In the genomic region with DNA sequence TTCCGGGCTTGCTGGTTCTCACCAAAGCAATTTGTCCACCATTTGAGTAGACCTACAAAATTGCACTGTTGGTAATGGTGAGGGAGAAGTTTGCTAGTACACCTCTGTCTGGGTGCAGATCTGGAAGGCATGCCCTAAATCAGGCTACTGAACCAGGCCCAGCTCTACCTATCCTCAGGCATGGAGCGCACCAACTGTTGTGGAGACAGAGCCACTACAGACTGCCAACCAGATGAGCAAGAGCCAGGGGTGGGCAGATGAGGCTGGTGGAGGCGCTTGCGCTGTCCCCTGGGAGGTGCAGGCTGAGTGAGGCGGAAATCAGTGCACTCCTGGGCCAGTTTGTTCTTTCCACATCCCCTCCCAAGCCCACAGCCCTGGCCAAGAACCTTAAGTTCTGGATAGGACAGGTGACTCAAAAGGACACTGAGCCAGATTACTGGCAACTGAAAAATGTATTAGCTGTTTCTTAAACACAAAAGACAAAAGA, we compare ENCODE assay signal across 16 mouse cellular contexts. TPM values are rescaled to one million over a fixed set of nuclear protein-coding genes. Genes with fewer than 3 reads are reported as not detected.
A peak's percentile ranks its signal among the peaks of the same experiment; 100 is the strongest.
DNase-seq lines count a peak whose midpoint lies in the region; ATAC-seq and TF ChIP-seq lines count a peak whose summit lies in the region.
"Had no signal": no experiment of that assay in that cellular context is flagged by ENCODE, and none has a peak within 500 bp of the region (broad histone marks: within the 10 kb centered on the region; RNA-seq: fewer than 3 reads in every experiment).

No protein-coding gene starts in this region.

- DNase-seq in heart, postnatal 25 days (ENCODE audit: low spot score), result no peak
- peak; percentile 60 for DNase-seq in gastrocnemius, postnatal 25 days
- DNase-seq in stomach, postnatal 0 days (ENCODE audit: low spot score), result no peak
- DNase-seq: adrenal gland, adult 8-10 months; cerebellum, postnatal 25 days; kidney, adult 18-20 months; spleen, adult 18-20 months had no signal

- TF ChIP-seq EP300 in stomach, postnatal 0 days (optimal IDR thresholded peaks at IDR 0.05), result no peak

- H3K4me1 ChIP-seq in heart, embryonic 13.5 days, result peaks cover 40% of the 10 kb centered on the region
- H3K4me1 ChIP-seq in midbrain, embryonic 12.5 days, result no peaks in the 10 kb centered on the region
- no peaks in the 10 kb centered on the region for H3K4me1 ChIP-seq in midbrain, embryonic 13.5 days (replicated peaks)
- no peaks in the 10 kb centered on the region for H3K4me1 ChIP-seq in stomach, postnatal 0 days (replicated peaks; ENCODE audit: control insufficient read depth, insufficient read depth)
- H3K4me1 ChIP-seq: neural tube, embryonic 13.5 days had no signal

- H3K4me2 ChIP-seq in heart, embryonic 13.5 days, result peak overlapping the region; percentile 27; the same call in 1 of the 2 replicates
- H3K4me2 ChIP-seq in midbrain, embryonic 12.5 days (replicated peaks), result no peak overlapping the region
- H3K4me2 ChIP-seq in midbrain, embryonic 13.5 days (replicated peaks), result no peak overlapping the region
- H3K4me2 ChIP-seq in stomach, postnatal 0 days (replicated peaks; ENCODE audit: low read depth), result no peak overlapping the region
- H3K4me2 ChIP-seq: hindbrain, embryonic 14.5 days; midbrain, embryonic 11.5 days; neural tube, embryonic 13.5 days had no signal

- WGBS in heart, embryonic 13.5 days, result 86% methylated on average over 5 of the region's 5 CpGs
- 89% methylated on average over 5 of the region's 5 CpGs for WGBS in midbrain, embryonic 12.5 days
- 91% methylated on average over 5 of the region's 5 CpGs for WGBS in midbrain, embryonic 13.5 days
- WGBS in stomach, postnatal 0 days, result 94% methylated on average over 5 of the region's 5 CpGs

- H3K27me3 ChIP-seq in heart, embryonic 13.5 days (replicated peaks), result no peaks in the 10 kb centered on the region
- H3K27me3 ChIP-seq in midbrain, embryonic 12.5 days, result no peaks in the 10 kb centered on the region
- H3K27me3 ChIP-seq in midbrain, embryonic 13.5 days, result no peaks in the 10 kb centered on the region
- H3K27me3 ChIP-seq in stomach, postnatal 0 days (ENCODE audit: control insufficient read depth, insufficient read depth, low read length), result no peaks in the 10 kb centered on the region
- H3K27me3 ChIP-seq: CH12.LX; neural tube, embryonic 13.5 days had no signal

- TF ChIP-seq CTCF in stomach, postnatal 0 days (IDR thresholded peaks at IDR 0.05; ENCODE audit: low read depth), result no peak

- no peaks in the 10 kb centered on the region for H3K9me3 ChIP-seq in heart, embryonic 13.5 days
- H3K9me3 ChIP-seq in midbrain, embryonic 12.5 days, result no peaks in the 10 kb centered on the region
- no peaks in the 10 kb centered on the region for H3K9me3 ChIP-seq in midbrain, embryonic 13.5 days
- H3K9me3 ChIP-seq in stomach, postnatal 0 days (ENCODE audit: control insufficient read depth, low read length), result no peaks in the 10 kb centered on the region
- H3K9me3 ChIP-seq: neural tube, embryonic 13.5 days had no signal

- H3K36me3 ChIP-seq in heart, embryonic 13.5 days, result peaks cover 31% of the 10 kb centered on the region
- peaks cover 43% of the 10 kb centered on the region for H3K36me3 ChIP-seq in midbrain, embryonic 12.5 days
- peaks cover 58% of the 10 kb centered on the region for H3K36me3 ChIP-seq in midbrain, embryonic 13.5 days
- peaks cover 9% of the 10 kb centered on the region for H3K36me3 ChIP-seq in stomach, postnatal 0 days (ENCODE audit: control insufficient read depth, insufficient read depth, low read length)

- H3K27ac ChIP-seq in heart, embryonic 13.5 days (replicated peaks), result peak overlapping the region; percentile 88
- 0 out of 2 replicates have a peak overlapping the region, but pooled peaks have one; percentile 6 for H3K27ac ChIP-seq in midbrain, embryonic 12.5 days (replicated peaks)
- no peak overlapping the region for H3K27ac ChIP-seq in midbrain, embryonic 13.5 days
- H3K27ac ChIP-seq in stomach, postnatal 0 days (replicated peaks), result peak overlapping the region; percentile 1; the same call in 1 of the 2 replicates
- H3K27ac ChIP-seq: hindbrain, embryonic 14.5 days; neural tube, embryonic 13.5 days had no signal

- ATAC-seq in heart, embryonic 13.5 days (ENCODE audit: extremely low read depth, insufficient number of reproducible peaks, low FRiP score, low TSS enrichment), result no peak
- ATAC-seq in midbrain, embryonic 12.5 days (ENCODE audit: low FRiP score, low read depth), result no peak
- ATAC-seq in midbrain, embryonic 13.5 days, result no peak
- no peak for ATAC-seq in stomach, postnatal 0 days (ENCODE audit: low FRiP score, low TSS enrichment)
- no peak for ATAC-seq in erythroblast, adult 5-6 weeks (replicated peaks; ENCODE audit: low FRiP score, poor library complexity, severe bottlenecking)

- peak overlapping the region; percentile 41; the same call in 1 of the 2 replicates for H3K9ac ChIP-seq in heart, embryonic 13.5 days
- H3K9ac ChIP-seq in midbrain, embryonic 12.5 days (replicated peaks), result no peak overlapping the region
- H3K9ac ChIP-seq in midbrain, embryonic 13.5 days (replicated peaks), result no peak overlapping the region; the same call in 1 of the 2 replicates
- H3K9ac ChIP-seq in stomach, postnatal 0 days (ENCODE audit: low read length), result no peak overlapping the region
- H3K9ac ChIP-seq: hindbrain, embryonic 14.5 days; neural tube, embryonic 13.5 days had no signal

- no peak overlapping the region for H3K4me3 ChIP-seq in heart, embryonic 13.5 days
- no peak overlapping the region for H3K4me3 ChIP-seq in midbrain, embryonic 12.5 days
- no peak overlapping the region for H3K4me3 ChIP-seq in midbrain, embryonic 13.5 days (replicated peaks)
- no peak overlapping the region for H3K4me3 ChIP-seq in stomach, postnatal 0 days (ENCODE audit: low read depth, low read length)
- H3K4me3 ChIP-seq: erythroblast, embryonic 14.5 days; neural tube, embryonic 13.5 days had no signal

- intact Hi-C loops in heart, postnatal 25 days (cut with DNase I), result no loop called here

RNA-seq across cellular contexts. Expression of a gene that starts 44.1 kb away (rescaled TPM):
- polyA plus RNA-seq in heart, embryonic 13.5 days (2015; fragmentation: Nextera tagmentation; extraction: Ambion mirVana), result 6.0 and 6.4 TPM in 2 replicates
- total RNA-seq in heart, postnatal 25 days (2021), result 10 to 100 TPM; 33.8 to 36.1 TPM
- polyA plus RNA-seq in midbrain, embryonic 12.5 days (2016; fragmentation: Nextera tagmentation; extraction: Ambion mirVana), result 10.5 and 10.6 TPM in 2 replicates
- polyA plus RNA-seq in midbrain, embryonic 13.5 days (2015; fragmentation: Nextera tagmentation; extraction: Ambion mirVana), result 13.7 and 16.6 TPM in 2 replicates
- 10 to 100 TPM; 64.7 to 82.3 TPM for total RNA-seq in gastrocnemius, postnatal 25 days (2021)
- polyA plus RNA-seq in stomach, postnatal 0 days (2015; fragmentation: Nextera tagmentation; extraction: Ambion mirVana), result 5.7 and 7.5 TPM in 2 replicates
- total RNA-seq in erythroblast, adult 5-6 weeks (2015; ENCODE audit: low replicate concordance), result not detected in 2 replicates
- 0.26 TPM in 1 of 2 replicates, not detected in the other for total RNA-seq in erythroblast, adult 5-6 weeks (2017; ENCODE audit: low replicate concordance)

RNA-seq across cellular contexts. Expression of a gene that starts 58.8 kb away (rescaled TPM):
- polyA plus RNA-seq in heart, embryonic 13.5 days (2015; fragmentation: Nextera tagmentation; extraction: Ambion mirVana), result 17.3 and 17.4 TPM in 2 replicates
- 10 to 100 TPM; 14.7 to 15.3 TPM for total RNA-seq in heart, postnatal 25 days (2021)
- polyA plus RNA-seq in midbrain, embryonic 12.5 days (2016; fragmentation: Nextera tagmentation; extraction: Ambion mirVana), result 31.8 and 32.3 TPM in 2 replicates
- polyA plus RNA-seq in midbrain, embryonic 13.5 days (2015; fragmentation: Nextera tagmentation; extraction: Ambion mirVana), result 21.8 and 23.6 TPM in 2 replicates
- total RNA-seq in gastrocnemius, postnatal 25 days (2021), result 10 to 100 TPM; 15.4 to 16.2 TPM
- 7.7 and 9.5 TPM in 2 replicates for polyA plus RNA-seq in stomach, postnatal 0 days (2015; fragmentation: Nextera tagmentation; extraction: Ambion mirVana)
- 6.1 and 10.9 TPM in 2 replicates for total RNA-seq in erythroblast, adult 5-6 weeks (2015; ENCODE audit: low replicate concordance)
- total RNA-seq in erythroblast, adult 5-6 weeks (2017; ENCODE audit: low replicate concordance), result 4.2 and 5.5 TPM in 2 replicates
